Mouse (Mus musculus): Measurements from ENCODE around the gene Mylpf. TPM values are rescaled to one million over a fixed set of nuclear protein-coding genes. Genes with fewer than 3 reads are reported as not detected.

The Mylpf gene
- polyA plus RNA-seq, 1 experiment from 2014 or later: 87.1 TPM

- Histone ChIP-seq H3K27me3 (ENCODE audit: control insufficient read depth, insufficient read depth, low read length) (no peaks in the 10 kb centered on the region), H3K9me3 (ENCODE audit: control insufficient read depth, low read length) (no peaks in the 10 kb centered on the region), H3K4me3 (ENCODE audit: low read depth, low read length) (no peak overlapping the region), H3K36me3 (ENCODE audit: control insufficient read depth, insufficient read depth, low read length) (no peaks in the 10 kb centered on the region), H3K9ac (ENCODE audit: low read length) (no peak overlapping the region), H3K27ac (ENCODE audit: low read depth, low read length) (no peak overlapping the region), H3K4me1 (ENCODE audit: control insufficient read depth, insufficient read depth, low read length) (peaks cover 11% of the 10 kb centered on the region; the same call in 1 of the 2 replicates), H3K4me2 (ENCODE audit: low read depth) (no peak overlapping the region)
- no peak for DNase-seq (ENCODE audit: low spot score)
- ATAC-seq (ENCODE audit: insufficient read depth, low FRiP score, low TSS enrichment): no peak
- WGBS: 82% methylated on average over 2 of the region's 2 CpGs
These were observed 47.3 kb downstream of the Mylpf start for GRCm38 (mm10) chr7:127255965-127256364.

DNA sequence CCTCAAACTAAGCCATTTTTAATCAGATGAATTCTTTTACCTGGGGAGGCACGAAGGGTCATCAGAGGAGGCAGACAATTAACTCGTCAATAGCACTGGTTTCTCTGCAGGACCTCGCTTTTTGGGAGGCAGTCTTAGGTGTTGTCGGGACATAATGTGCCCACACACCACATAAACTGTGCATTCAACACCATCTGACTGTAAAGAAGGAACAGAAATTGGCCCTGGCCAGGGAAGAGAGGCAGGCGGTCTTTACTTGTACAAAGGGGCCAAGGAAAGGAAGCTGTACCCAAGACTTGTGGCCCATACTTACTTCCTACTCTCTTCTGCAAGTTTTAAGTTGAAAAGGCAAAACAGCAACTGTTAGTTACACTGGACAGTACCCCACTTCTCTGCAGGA is 47.8 kb downstream of the Mylpf start:
- Histone ChIP-seq H3K4me2 (ENCODE audit: low read depth) (no peak overlapping the region), H3K36me3 (ENCODE audit: control insufficient read depth, insufficient read depth, low read length) (no peaks in the 10 kb centered on the region), H3K4me1 (ENCODE audit: control insufficient read depth, insufficient read depth, low read length) (peaks cover 11% of the 10 kb centered on the region; the same call in 1 of the 2 replicates), H3K27me3 (ENCODE audit: control insufficient read depth, insufficient read depth, low read length) (no peaks in the 10 kb centered on the region), H3K27ac (ENCODE audit: low read depth, low read length) (no peak overlapping the region), H3K4me3 (ENCODE audit: low read depth, low read length) (no peak overlapping the region), H3K9ac (ENCODE audit: low read length) (no peak overlapping the region), H3K9me3 (ENCODE audit: control insufficient read depth, low read length) (no peaks in the 10 kb centered on the region)
- no peak for DNase-seq (ENCODE audit: low spot score)
- no peak for ATAC-seq (ENCODE audit: insufficient read depth, low FRiP score, low TSS enrichment)
- 87% methylated on average over 5 of the region's 5 CpGs for WGBS

- Histone ChIP-seq H3K9ac (ENCODE audit: low read length) (no peak overlapping the region), H3K27me3 (ENCODE audit: control insufficient read depth, insufficient read depth, low read length) (no peaks in the 10 kb centered on the region), H3K4me2 (ENCODE audit: low read depth) (peak overlapping the region; percentile 95), H3K9me3 (ENCODE audit: control insufficient read depth, low read length) (no peaks in the 10 kb centered on the region), H3K4me3 (ENCODE audit: low read depth, low read length) (peak overlapping the region; percentile 71), H3K36me3 (ENCODE audit: control insufficient read depth, insufficient read depth, low read length) (no peaks in the 10 kb centered on the region), H3K27ac (ENCODE audit: low read depth, low read length) (no peak overlapping the region), H3K4me1 (ENCODE audit: control insufficient read depth, insufficient read depth, low read length) (peaks cover 10% of the 10 kb centered on the region; the same call in 1 of the 2 replicates)
- no peak for DNase-seq (ENCODE audit: low spot score)
- no peak for ATAC-seq (ENCODE audit: insufficient read depth, low FRiP score, low TSS enrichment)
- 78% methylated on average over 8 of the region's 8 CpGs for WGBS
These were observed 50.7 kb downstream of the Mylpf start for GRCm38 (mm10) chr7:127259186-127259905.

GRCm38 (mm10) chr7:127260309-127261111 is 51.8 kb downstream of the Mylpf start, which contains the start of gene Dctpp1:
Gene Dctpp1 (minus strand): TSS chr7:127260709.
- Histone ChIP-seq H3K4me2 (ENCODE audit: low read depth) (peak within 1 kb of the TSS; percentile 95), H3K4me1 (ENCODE audit: control insufficient read depth, insufficient read depth, low read length) (0 out of 2 replicates have a peak, but pooled peaks cover 2% of the 10 kb centered on the region), H3K27ac (ENCODE audit: low read depth, low read length) (no peak within 1 kb of the TSS), H3K27me3 (ENCODE audit: control insufficient read depth, insufficient read depth, low read length) (no peaks in the 10 kb centered on the region), H3K36me3 (ENCODE audit: control insufficient read depth, insufficient read depth, low read length) (no peaks in the 10 kb centered on the region), H3K9me3 (ENCODE audit: control insufficient read depth, low read length) (no peaks in the 10 kb centered on the region), H3K9ac (ENCODE audit: low read length) (peak within 1 kb of the TSS; percentile 71), H3K4me3 (ENCODE audit: low read depth, low read length) (peak within 1 kb of the TSS; percentile 71)
- under 1% methylated on average over 50 of the region's 50 CpGs for WGBS
- DNase-seq (ENCODE audit: low spot score) (peak; percentile 98), ATAC-seq (ENCODE audit: insufficient read depth, low FRiP score, low TSS enrichment) (peak; percentile 98)

GRCm38 (mm10) chr7:127262218-127262961 is 53.7 kb downstream of the Mylpf start:
- 82% methylated on average over 10 of the region's 10 CpGs for WGBS
- Histone ChIP-seq H3K9ac (ENCODE audit: low read length) (no peak overlapping the region), H3K4me3 (ENCODE audit: low read depth, low read length) (no peak overlapping the region), H3K9me3 (ENCODE audit: control insufficient read depth, low read length) (no peaks in the 10 kb centered on the region), H3K4me2 (ENCODE audit: low read depth) (no peak overlapping the region), H3K27ac (ENCODE audit: low read depth, low read length) (no peak overlapping the region), H3K4me1 (ENCODE audit: control insufficient read depth, insufficient read depth, low read length) (0 out of 2 replicates have a peak, but pooled peaks cover 2% of the 10 kb centered on the region), H3K36me3 (ENCODE audit: control insufficient read depth, insufficient read depth, low read length) (no peaks in the 10 kb centered on the region), H3K27me3 (ENCODE audit: control insufficient read depth, insufficient read depth, low read length) (no peaks in the 10 kb centered on the region)
- DNase-seq (ENCODE audit: low spot score) (no peak), ATAC-seq (ENCODE audit: insufficient read depth, low FRiP score, low TSS enrichment) (no peak)

DNA sequence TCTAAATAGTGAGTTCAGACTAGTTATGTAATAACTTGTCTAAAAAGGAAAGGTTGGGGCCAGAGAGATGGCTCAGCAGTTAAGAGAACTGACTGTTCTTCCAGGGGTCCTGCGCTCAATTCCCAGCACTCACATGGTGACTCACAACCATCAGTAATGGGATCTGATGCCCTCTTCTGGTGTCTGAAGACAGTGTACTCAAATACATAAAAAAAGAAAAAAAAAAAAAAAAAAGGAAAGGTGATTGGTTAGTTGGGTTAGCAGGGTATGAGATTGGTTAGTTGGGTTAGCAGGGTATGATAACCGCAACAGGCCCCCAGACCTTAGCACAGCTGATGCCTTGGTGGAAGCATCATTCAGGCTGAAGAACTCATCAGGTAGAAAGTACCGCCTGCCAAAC is 54.8 kb downstream of the Mylpf start:
- H3K9ac ChIP-seq (ENCODE audit: low read length): no peak overlapping the region
- H3K4me1 ChIP-seq (ENCODE audit: control insufficient read depth, insufficient read depth, low read length): 0 out of 2 replicates have a peak, but pooled peaks cover 2% of the 10 kb centered on the region
- DNase-seq (ENCODE audit: low spot score) (no peak), ATAC-seq (ENCODE audit: insufficient read depth, low FRiP score, low TSS enrichment) (no peak)
- no peaks in the 10 kb centered on the region for H3K27me3 ChIP-seq (ENCODE audit: control insufficient read depth, insufficient read depth, low read length)
- no peak overlapping the region for H3K4me2 ChIP-seq (ENCODE audit: low read depth)
- H3K27ac ChIP-seq (ENCODE audit: low read depth, low read length): no peak overlapping the region
- H3K36me3 ChIP-seq (ENCODE audit: control insufficient read depth, insufficient read depth, low read length): no peaks in the 10 kb centered on the region
- no peak overlapping the region for H3K4me3 ChIP-seq (ENCODE audit: low read depth, low read length)
- WGBS: 94% methylated on average over 3 of the region's 3 CpGs
- no peaks in the 10 kb centered on the region for H3K9me3 ChIP-seq (ENCODE audit: control insufficient read depth, low read length)

Other genes with a start within 250 kb of the Mylpf start
- gene Cdipt, start 233.0 kb upstream of the Mylpf start, polyA plus RNA-seq (2014; fragmentation: Nextera tagmentation; extraction: Ambion mirVana): 79.1 and 80.3 TPM in 2 replicates
- 0.47 and 1.1 TPM in 2 replicates for gene Cdiptos, start 232.8 kb upstream of the Mylpf start, polyA plus RNA-seq (2014; fragmentation: Nextera tagmentation; extraction: Ambion mirVana)
- gene Mvp, start 194.3 kb upstream of the Mylpf start, polyA plus RNA-seq (2014; fragmentation: Nextera tagmentation; extraction: Ambion mirVana): 3.0 and 4.2 TPM in 2 replicates
- gene Pagr1b, start 192.4 kb upstream of the Mylpf start, polyA plus RNA-seq (2014; fragmentation: Nextera tagmentation; extraction: Ambion mirVana): 1.1 TPM in 1 of 2 replicates, not detected in the other
- gene Pagr1a, start 191.5 kb upstream of the Mylpf start, polyA plus RNA-seq (2014; fragmentation: Nextera tagmentation; extraction: Ambion mirVana): 99.6 and 105 TPM in 2 replicates
- gene Gm42742, start 187.8 kb upstream of the Mylpf start, polyA plus RNA-seq (2014; fragmentation: Nextera tagmentation; extraction: Ambion mirVana): 14.3 and 19.4 TPM in 2 replicates
- gene Prrt2, start 187.7 kb upstream of the Mylpf start, polyA plus RNA-seq (2014; fragmentation: Nextera tagmentation; extraction: Ambion mirVana): 6.2 and 6.9 TPM in 2 replicates
- 90.8 and 94.5 TPM in 2 replicates for gene Maz, start 181.9 kb upstream of the Mylpf start, polyA plus RNA-seq (2014; fragmentation: Nextera tagmentation; extraction: Ambion mirVana)
- gene Kif22, start 166.4 kb upstream of the Mylpf start, polyA plus RNA-seq (2014; fragmentation: Nextera tagmentation; extraction: Ambion mirVana): 156 and 168 TPM in 2 replicates
- not detected in 2 replicates for gene Zg16, start 121.6 kb upstream of the Mylpf start, polyA plus RNA-seq (2014; fragmentation: Nextera tagmentation; extraction: Ambion mirVana)
- 1.0 and 1.1 TPM in 2 replicates for gene AI467606, start 117.5 kb upstream of the Mylpf start, polyA plus RNA-seq (2014; fragmentation: Nextera tagmentation; extraction: Ambion mirVana)
- gene Qprt, start 86.7 kb upstream of the Mylpf start, polyA plus RNA-seq (2014; fragmentation: Nextera tagmentation; extraction: Ambion mirVana): 1.8 and 2.0 TPM in 2 replicates
- 0.27 TPM in 1 of 2 replicates, not detected in the other for gene Spn, start 71.1 kb upstream of the Mylpf start, polyA plus RNA-seq (2014; fragmentation: Nextera tagmentation; extraction: Ambion mirVana)
- gene Cd2bp2, start 12.8 kb upstream of the Mylpf start, polyA plus RNA-seq (2014; fragmentation: Nextera tagmentation; extraction: Ambion mirVana): 91.6 and 92.0 TPM in 2 replicates
- gene Tbc1d10b, start 422 bp upstream of the Mylpf start, polyA plus RNA-seq (2014; fragmentation: Nextera tagmentation; extraction: Ambion mirVana): 23.9 and 28.8 TPM in 2 replicates
- 28.7 and 31.4 TPM in 2 replicates for gene Zfp553, start 24.2 kb downstream of the Mylpf start, polyA plus RNA-seq (2014; fragmentation: Nextera tagmentation; extraction: Ambion mirVana)
- 19.6 and 22.0 TPM in 2 replicates for gene Sept1, start 24.2 kb downstream of the Mylpf start, polyA plus RNA-seq (2014; fragmentation: Nextera tagmentation; extraction: Ambion mirVana)
- gene Zfp771, start 35.4 kb downstream of the Mylpf start, polyA plus RNA-seq (2014; fragmentation: Nextera tagmentation; extraction: Ambion mirVana): 53.2 and 54.5 TPM in 2 replicates
- 205 and 228 TPM in 2 replicates for gene Dctpp1, start 51.8 kb downstream of the Mylpf start, polyA plus RNA-seq (2014; fragmentation: Nextera tagmentation; extraction: Ambion mirVana)
- gene Sephs2, start 65.2 kb downstream of the Mylpf start, polyA plus RNA-seq (2014; fragmentation: Nextera tagmentation; extraction: Ambion mirVana): 78.0 and 79.2 TPM in 2 replicates
- gene Itgal, start 87.4 kb downstream of the Mylpf start, polyA plus RNA-seq (2014; fragmentation: Nextera tagmentation; extraction: Ambion mirVana): 1.2 and 1.4 TPM in 2 replicates
- gene Zfp768, start 136.7 kb downstream of the Mylpf start, polyA plus RNA-seq (2014; fragmentation: Nextera tagmentation; extraction: Ambion mirVana): 5.1 and 7.0 TPM in 2 replicates
- 9.4 and 9.8 TPM in 2 replicates for gene Zfp747, start 167.2 kb downstream of the Mylpf start, polyA plus RNA-seq (2014; fragmentation: Nextera tagmentation; extraction: Ambion mirVana)
- gene 9130019O22Rik, start 178.3 kb downstream of the Mylpf start, polyA plus RNA-seq (2014; fragmentation: Nextera tagmentation; extraction: Ambion mirVana): 6.5 and 8.9 TPM in 2 replicates
- gene E430018J23Rik, start 184.7 kb downstream of the Mylpf start, polyA plus RNA-seq (2014; fragmentation: Nextera tagmentation; extraction: Ambion mirVana): 7.1 and 8.1 TPM in 2 replicates
- 7.5 and 7.6 TPM in 2 replicates for gene Zfp764, start 197.9 kb downstream of the Mylpf start, polyA plus RNA-seq (2014; fragmentation: Nextera tagmentation; extraction: Ambion mirVana)
- gene Zfp688, start 213.2 kb downstream of the Mylpf start, polyA plus RNA-seq (2014; fragmentation: Nextera tagmentation; extraction: Ambion mirVana): 31.6 and 33.9 TPM in 2 replicates
- gene Zfp689, start 240.3 kb downstream of the Mylpf start, polyA plus RNA-seq (2014; fragmentation: Nextera tagmentation; extraction: Ambion mirVana): 11.7 and 16.4 TPM in 2 replicates